Mouse (Mus musculus) stomach, postnatal 0 days (tissue): ENCODE results near the gene Wdr31. TPM values are rescaled to one million over a fixed set of nuclear protein-coding genes. Genes with fewer than 3 reads are reported as not detected.

Experiments
- ATAC-seq: fragments of 200-750 bp; cut with Nextera tagmentation; 2 replicates; pipeline ENCODE4 v1.8.0; 2017; ENCODE audit not compliant: low FRiP score, low TSS enrichment
- DNase-seq: peaks from one replicate; pipeline ENCODE4 v3.0.0-alpha.2; 2016; ENCODE audit warnings: low spot score
- H3K27ac ChIP-seq: fragments of 300-500 bp; sonication (generic); replicated peaks from 2 replicates; pipeline ENCODE4 v1.5.1; 2014; ENCODE audit warnings: mild to moderate bottlenecking, control low read depth
- H3K27me3 ChIP-seq: fragments of 300-500 bp; sonication (generic); 2 replicates; pipeline ENCODE4 v1.6.1; 2014; ENCODE audit warnings: low read length; ENCODE audit not compliant: control insufficient read depth, insufficient read depth
- H3K36me3 ChIP-seq: fragments of 300-500 bp; sonication (generic); 2 replicates; pipeline ENCODE4 v1.6.1; 2014; ENCODE audit warnings: low read length, mixed read lengths; ENCODE audit not compliant: control insufficient read depth, insufficient read depth
- H3K4me1 ChIP-seq: fragments of 300-500 bp; sonication (generic); replicated peaks from 2 replicates; pipeline ENCODE4 v1.6.1; 2014; ENCODE audit warnings: antibody characterized with exemption; ENCODE audit not compliant: control insufficient read depth, insufficient read depth
- H3K4me2 ChIP-seq: fragments of 300-500 bp; sonication (generic); replicated peaks from 2 replicates; pipeline ENCODE4 v1.6.1; 2014; ENCODE audit warnings: low read depth, mild to moderate bottlenecking, control low read depth, moderate library complexity
- H3K4me3 ChIP-seq: fragments of 300-500 bp; sonication (generic); 2 replicates; pipeline ENCODE4 v1.5.1; 2014; ENCODE audit warnings: low read depth, low read length, control low read depth
- H3K9ac ChIP-seq: fragments of 300-500 bp; sonication (generic); 2 replicates; pipeline ENCODE4 v1.6.1; 2014; ENCODE audit warnings: mild to moderate bottlenecking, low read length, control low read depth, mixed read lengths
- H3K9me3 ChIP-seq: fragments of 300-500 bp; sonication (generic); 2 replicates; pipeline ENCODE4 v1.6.1; 2016; ENCODE audit warnings: low read length; ENCODE audit not compliant: control insufficient read depth
- CTCF ChIP-seq: IDR thresholded peaks from 2 replicates; pipeline ENCODE4 v1.5.1; 2016; ENCODE audit warnings: antibody characterized with exemption, low read depth, mild to moderate bottlenecking, moderate library complexity
- EP300 ChIP-seq: optimal IDR thresholded peaks from 2 replicates; pipeline ENCODE3; 2016; ENCODE audit warnings: antibody characterized with exemption
- WGBS: fragments of 180-500 bp; shearing (Covaris S2); extraction: QIAGEN DNeasy Blood & Tissue Kit; methylation state at CpG from one replicate; pipeline ENCODE4 v1.1.7; 2014; 5-methylcytosine and 5-hydroxymethylcytosine counted together
- polyA plus RNA-seq: library from polyadenylated mRNA; unstranded; fragments of >200 nt; fragmentation: Nextera tagmentation; extraction: Ambion mirVana; gene quantifications from 2 replicates; pipeline ENCODE4 v1.2.1, GENCODE M21; 2015

Wdr31 gene
- polyA plus RNA-seq, 1 experiment from 2014 or later, result 2.3 TPM

DNA sequence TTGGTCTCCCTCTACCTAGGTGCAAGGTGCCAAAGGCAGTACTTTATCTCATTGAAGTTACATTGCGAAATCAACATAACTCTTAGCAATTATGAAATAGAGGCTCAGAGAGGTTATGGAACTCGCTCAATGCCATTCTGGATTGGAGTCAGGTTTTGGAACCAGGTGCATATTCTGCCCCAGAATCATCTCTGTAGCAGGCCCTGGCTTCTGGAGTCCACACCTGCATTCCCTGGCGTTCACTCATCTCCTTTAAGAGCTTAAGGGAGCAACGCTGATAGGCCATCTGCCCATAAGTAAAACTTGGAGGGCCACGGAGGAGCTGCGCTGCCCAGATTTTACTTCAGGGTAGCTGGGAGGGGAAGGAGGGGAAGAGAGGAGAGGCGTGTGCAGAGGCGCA is 46.4 kb upstream of the Wdr31 start:
- Histone ChIP-seq H3K4me3 (no peak overlapping the region), H3K36me3 (peaks cover 7% of the 10 kb centered on the region), H3K27me3 (no peaks in the 10 kb centered on the region), H3K27ac (peak overlapping the region; percentile 91), H3K4me2 (peak overlapping the region; percentile 72; the same call in 1 of the 2 replicates), H3K9ac (0 out of 2 replicates have a peak overlapping the region, but pooled peaks have one; percentile 43), H3K4me1 (peaks cover 6% of the 10 kb centered on the region), H3K9me3 (no peaks in the 10 kb centered on the region)
- 68% methylated on average over 8 of the region's 8 CpGs for WGBS
- TF ChIP-seq EP300 (no peak), CTCF (no peak)
- DNase-seq (no peak), ATAC-seq (no peak)

GRCm38 (mm10) chr4:62516579-62516978 is 45.9 kb upstream of the Wdr31 start:
- peaks cover 12% of the 10 kb centered on the region for H3K36me3 ChIP-seq
- TF ChIP-seq EP300 (no peak), CTCF (no peak)
- peak; percentile 67 for DNase-seq
- H3K4me3 ChIP-seq, result no peak overlapping the region
- 37% methylated on average over 1 of the region's 1 CpGs for WGBS
- peak overlapping the region; percentile 91 for H3K27ac ChIP-seq
- H3K27me3 ChIP-seq, result no peaks in the 10 kb centered on the region
- no peak for ATAC-seq
- peak overlapping the region; percentile 72 for H3K4me2 ChIP-seq
- H3K9me3 ChIP-seq, result no peaks in the 10 kb centered on the region
- H3K4me1 ChIP-seq, result peaks cover 6% of the 10 kb centered on the region
- H3K9ac ChIP-seq, result peak overlapping the region; percentile 43; the same call in 1 of the 2 replicates

GRCm38 (mm10) chr4:62516079-62516478 is 45.4 kb upstream of the Wdr31 start:
- H3K4me3 ChIP-seq, result no peak overlapping the region
- H3K27ac ChIP-seq, result peak overlapping the region; percentile 91
- TF ChIP-seq CTCF (peak; percentile 34; the same call in 1 of the 2 replicates), EP300 (no peak)
- no peak for ATAC-seq
- no peaks in the 10 kb centered on the region for H3K27me3 ChIP-seq
- no peak overlapping the region for H3K9ac ChIP-seq
- H3K9me3 ChIP-seq, result no peaks in the 10 kb centered on the region
- H3K4me1 ChIP-seq, result peaks cover 6% of the 10 kb centered on the region
- peak overlapping the region; percentile 72 for H3K4me2 ChIP-seq
- peaks cover 15% of the 10 kb centered on the region for H3K36me3 ChIP-seq
- no peak for DNase-seq
- WGBS, result 21% methylated on average over 2 of the region's 2 CpGs

GRCm38 (mm10) chr4:62515490-62515889 is 44.8 kb upstream of the Wdr31 start:
- 0 out of 2 replicates have a peak overlapping the region, but pooled peaks have one; percentile 3 for H3K9ac ChIP-seq
- H3K4me2 ChIP-seq, result peak overlapping the region; percentile 72

GRCm38 (mm10) chr4:62514995-62515394 is 44.3 kb upstream of the Wdr31 start:
- ATAC-seq, result no peak
- H3K4me1 ChIP-seq, result peaks cover 6% of the 10 kb centered on the region
- 51% methylated on average over 7 of the region's 7 CpGs for WGBS

More at GRCm38 (mm10) chr4:62515490-62515889, 44.8 kb upstream of the Wdr31 start:
- no peak for DNase-seq
- no peak for TF ChIP-seq CTCF
- Histone ChIP-seq H3K27ac (peak overlapping the region; percentile 91), H3K27me3 (no peaks in the 10 kb centered on the region), H3K4me1 (peaks cover 6% of the 10 kb centered on the region), H3K36me3 (peaks cover 15% of the 10 kb centered on the region), H3K4me3 (no peak overlapping the region), H3K9me3 (no peaks in the 10 kb centered on the region)
- 54% methylated on average over 3 of the region's 3 CpGs for WGBS
- ATAC-seq, result no peak

GRCm38 (mm10) chr4:62513998-62514506 is 43.4 kb upstream of the Wdr31 start:
- Histone ChIP-seq H3K36me3 (peaks cover 24% of the 10 kb centered on the region), H3K4me2 (no peak overlapping the region), H3K9ac (no peak overlapping the region), H3K4me3 (no peak overlapping the region), H3K27ac (no peak overlapping the region), H3K27me3 (no peaks in the 10 kb centered on the region), H3K4me1 (peaks cover 6% of the 10 kb centered on the region), H3K9me3 (no peaks in the 10 kb centered on the region)
- 61% methylated on average over 11 of the region's 11 CpGs for WGBS
- no peak for TF ChIP-seq EP300
- TF ChIP-seq CTCF, result 0 out of 2 replicates have a peak, but pooled peaks have one; percentile 9
- ATAC-seq (no peak), DNase-seq (no peak)

More at GRCm38 (mm10) chr4:62514995-62515394, 44.3 kb upstream of the Wdr31 start:
- H3K4me2 ChIP-seq, result no peak overlapping the region
- TF ChIP-seq CTCF, result no peak
- no peak for TF ChIP-seq EP300
- no peaks in the 10 kb centered on the region for H3K9me3 ChIP-seq
- H3K4me3 ChIP-seq, result no peak overlapping the region
- no peaks in the 10 kb centered on the region for H3K27me3 ChIP-seq
- DNase-seq, result no peak
- peak overlapping the region; percentile 91; the same call in 1 of the 2 replicates for H3K27ac ChIP-seq
- peaks cover 19% of the 10 kb centered on the region for H3K36me3 ChIP-seq
- 0 out of 2 replicates have a peak overlapping the region, but pooled peaks have one; percentile 3 for H3K9ac ChIP-seq
